Mouse (Mus musculus) stomach, postnatal 0 days (tissue): ENCODE measurements around the gene Siae.

Experiments used
- CTCF ChIP-seq: IDR thresholded peaks from 2 replicates; pipeline ENCODE4 v1.5.1; 2016; ENCODE audit warnings: antibody characterized with exemption, low read depth, mild to moderate bottlenecking, moderate library complexity
- EP300 ChIP-seq: optimal IDR thresholded peaks from 2 replicates; pipeline ENCODE3; 2016; ENCODE audit warnings: antibody characterized with exemption

- TF ChIP-seq CTCF (no peak), EP300 (no peak)
These were observed 103.9 kb downstream of the Siae start for GRCm38 (mm10) chr9:37659413-37659812.
